Mouse (Mus musculus) brain, embryonic 14.5 days (tissue): ENCODE data around the gene Inca1.

ENCODE experiments used
- CTCF ChIP-seq: fragments of 200-500 bp; IDR thresholded peaks from 2 replicates; pipeline ENCODE4 v1.5.1; 2012; ENCODE audit warnings: inconsistent platforms, mild to moderate bottlenecking, moderate library complexity, borderline replicate concordance; ENCODE audit not compliant: insufficient read depth, insufficient read length; ENCODE audit errors: extremely low read depth
- POLR2A ChIP-seq: fragments of 200-500 bp; IDR thresholded peaks from 2 replicates; pipeline ENCODE4 v1.6.1; 2012; ENCODE audit warnings: mild to moderate bottlenecking, inconsistent platforms, borderline replicate concordance; ENCODE audit not compliant: poor library complexity, insufficient read depth, insufficient read length, severe bottlenecking; ENCODE audit errors: extremely low read depth

DNA sequence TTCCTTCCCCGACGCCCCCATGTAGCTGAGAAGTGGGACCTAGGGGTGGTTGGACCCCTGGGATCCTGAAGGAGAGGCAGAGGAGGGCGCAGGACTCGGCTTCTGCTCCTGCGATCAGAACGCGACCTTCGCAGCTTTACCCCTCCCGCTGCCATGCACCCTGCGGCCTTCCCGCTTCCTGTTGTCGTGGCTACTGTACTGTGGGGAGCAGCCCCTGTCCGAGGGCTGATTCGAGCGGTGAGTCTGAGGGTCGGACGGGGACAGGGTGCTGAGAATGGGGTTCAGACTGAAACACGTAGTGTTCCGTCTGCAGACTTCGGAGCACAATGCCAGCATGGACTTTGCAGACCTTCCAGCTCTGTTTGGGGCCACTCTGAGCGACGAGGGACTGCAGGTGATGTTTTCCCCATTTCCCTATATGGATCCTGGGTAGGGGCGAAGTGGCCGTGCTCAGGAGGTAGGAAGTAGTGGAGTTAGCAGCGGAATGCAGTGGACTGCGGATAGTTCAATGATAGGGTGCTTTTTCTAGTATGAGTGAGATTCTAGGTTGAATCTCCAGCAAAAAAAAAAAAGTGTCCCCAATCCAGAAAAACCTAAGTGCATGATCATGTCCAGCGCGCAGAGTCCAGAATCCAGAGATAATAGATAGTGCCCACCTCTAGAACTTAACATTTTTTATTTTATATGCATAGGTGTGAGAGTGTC lies 52.1 kb downstream of the Inca1 start:
- TF ChIP-seq CTCF (no peak), POLR2A (no peak)
